Mouse (Mus musculus) erythroid progenitor cell, adult 5-6 weeks (primary cell): ENCODE data around the gene E2f8. TPM values are rescaled to one million over a fixed set of nuclear protein-coding genes. Genes with fewer than 3 reads are reported as not detected.

Experiments
- ATAC-seq: replicated peaks from 2 replicates; pipeline ENCODE4 v1.8.0; 2016; ENCODE audit warnings: moderate number of reproducible peaks, mild to moderate bottlenecking, moderate TSS enrichment, inconsistent platforms; ENCODE audit not compliant: poor library complexity, low FRiP score, severe bottlenecking
- total RNA-seq, 2 experiments: library from RNA; stranded (forward) in 1 of 2; stranded (reverse) in 1 of 2; fragments of 150-400 nt in 1 of 2; fragments of 186-747, 209-891 nt in 1 of 2; gene quantifications; 2 replicates each; pipeline versions ENCODE4 v1.2.3 to v1.2.4; 2015 to 2017; ENCODE audit warnings: low replicate concordance in 2 of 2

E2f8 gene
- total RNA-seq, 2 experiments from 2014 or later = 278 to 438 TPM

DNA sequence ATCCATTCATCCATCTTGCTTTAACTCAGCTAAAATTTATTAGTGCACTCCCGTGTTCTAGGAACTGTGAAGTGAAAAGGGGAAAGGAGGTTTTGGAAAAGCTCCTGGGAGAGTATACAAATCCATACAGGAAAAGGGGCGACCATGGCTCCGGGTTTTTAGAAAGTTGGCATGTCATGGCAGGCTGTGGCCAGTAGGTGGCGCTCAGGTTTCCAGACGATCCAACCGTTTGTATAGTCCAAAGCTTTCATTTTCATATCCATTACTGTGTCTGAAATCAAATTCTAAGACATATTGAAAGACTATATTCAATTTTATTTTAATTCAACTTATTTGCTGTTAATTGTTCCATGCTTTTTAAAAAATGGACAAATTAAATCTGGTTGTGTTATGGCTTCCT is 12.8 kb upstream of the E2f8 start:
- peak; percentile 72 for ATAC-seq

DNA sequence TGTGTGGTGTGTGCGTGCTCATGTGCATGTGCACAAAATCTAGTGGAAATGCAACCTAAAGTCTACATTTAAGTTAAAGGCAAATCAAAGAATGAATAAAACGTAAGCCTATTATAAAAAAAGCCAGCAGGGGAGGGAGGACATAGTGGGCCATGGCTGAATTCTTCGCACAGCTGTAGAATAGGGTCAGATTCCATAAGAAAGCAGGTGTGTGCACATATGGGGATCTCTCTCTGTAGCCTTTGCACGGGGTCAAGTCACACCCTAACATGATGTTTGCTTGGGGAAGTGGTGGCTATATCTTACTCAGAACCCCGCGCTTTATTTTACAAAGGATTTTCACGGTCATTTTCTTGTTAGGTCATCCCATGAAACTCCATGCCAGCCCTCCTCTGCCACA is 11.7 kb upstream of the E2f8 start:
- no peak for ATAC-seq

DNA sequence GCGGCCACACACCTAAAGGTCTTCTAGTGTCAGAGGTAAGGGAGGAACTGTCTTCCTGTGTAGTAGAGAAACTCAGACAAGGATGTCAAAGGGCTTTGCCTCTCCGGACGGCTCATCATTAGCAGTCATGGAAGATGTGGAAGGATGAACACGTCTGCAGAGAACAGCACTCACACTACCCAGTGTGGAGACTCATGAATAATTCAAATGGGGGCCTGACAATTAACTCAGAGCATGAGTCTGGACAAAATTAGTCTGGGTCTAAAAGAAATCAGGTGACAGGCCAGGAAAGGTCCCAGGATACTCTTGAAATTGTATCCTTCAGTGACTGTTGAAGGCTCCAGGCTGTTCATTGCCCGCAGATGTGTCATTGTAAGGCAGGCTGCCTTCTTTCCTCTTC is 9.6 kb upstream of the E2f8 start:
- ATAC-seq = no peak

DNA sequence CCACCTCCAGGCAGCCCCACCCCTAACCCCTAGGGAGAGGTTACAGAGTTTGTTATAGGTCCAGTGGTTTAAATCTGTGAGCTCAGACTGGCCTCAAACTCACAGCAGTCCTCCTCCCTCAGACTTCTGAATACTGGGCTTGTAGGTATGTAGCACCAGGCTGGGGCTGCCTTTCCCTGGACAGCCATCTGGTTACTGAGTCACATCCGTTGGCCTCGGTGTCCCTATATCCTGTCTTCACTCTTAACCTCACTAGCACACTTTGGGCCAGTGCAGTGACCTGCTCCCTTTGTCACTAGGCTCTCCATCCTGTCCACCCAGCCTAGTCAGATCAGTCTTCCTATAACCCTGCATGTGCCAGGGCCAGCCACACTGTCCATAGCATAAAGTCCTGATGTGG is 7.4 kb upstream of the E2f8 start:
- ATAC-seq = no peak

DNA sequence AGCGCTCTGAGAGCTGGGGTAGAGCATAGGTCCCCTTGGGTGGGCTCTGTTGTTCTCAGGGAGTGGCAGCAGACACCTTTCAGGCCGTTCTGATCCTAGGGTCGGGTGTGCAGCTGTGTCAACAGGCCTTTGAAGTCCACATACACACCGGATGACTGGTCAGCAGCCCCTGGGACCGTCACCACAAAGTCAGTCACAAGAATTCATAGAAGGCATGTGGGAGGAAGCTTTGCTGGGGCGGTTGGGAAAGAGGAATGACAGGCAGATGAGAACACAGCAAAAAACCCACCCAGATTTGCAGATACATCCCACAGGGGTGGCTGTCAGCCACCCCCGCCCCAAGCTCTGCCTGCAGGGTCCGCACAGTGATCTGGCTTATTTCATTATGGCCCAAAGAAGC is 6.6 kb upstream of the E2f8 start:
- ATAC-seq = no peak

DNA sequence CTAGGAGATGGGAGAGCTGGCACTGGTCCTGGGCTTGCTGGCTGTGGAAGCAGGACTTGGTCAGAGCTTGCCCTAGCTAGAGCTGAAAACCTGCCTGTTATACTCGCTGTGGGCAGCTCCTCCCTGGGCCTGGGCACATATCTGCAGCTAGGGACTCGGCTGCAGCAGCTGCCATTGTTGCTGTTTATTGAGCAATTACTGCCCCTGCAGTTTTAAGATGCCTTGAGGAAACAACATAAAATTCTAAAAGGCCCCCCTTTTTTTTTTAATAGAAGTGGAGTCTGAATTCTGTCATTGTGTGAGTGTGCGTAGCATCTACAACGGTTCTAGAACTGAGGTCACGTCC is 2.8 kb upstream of the E2f8 start:
- ATAC-seq = no peak

DNA sequence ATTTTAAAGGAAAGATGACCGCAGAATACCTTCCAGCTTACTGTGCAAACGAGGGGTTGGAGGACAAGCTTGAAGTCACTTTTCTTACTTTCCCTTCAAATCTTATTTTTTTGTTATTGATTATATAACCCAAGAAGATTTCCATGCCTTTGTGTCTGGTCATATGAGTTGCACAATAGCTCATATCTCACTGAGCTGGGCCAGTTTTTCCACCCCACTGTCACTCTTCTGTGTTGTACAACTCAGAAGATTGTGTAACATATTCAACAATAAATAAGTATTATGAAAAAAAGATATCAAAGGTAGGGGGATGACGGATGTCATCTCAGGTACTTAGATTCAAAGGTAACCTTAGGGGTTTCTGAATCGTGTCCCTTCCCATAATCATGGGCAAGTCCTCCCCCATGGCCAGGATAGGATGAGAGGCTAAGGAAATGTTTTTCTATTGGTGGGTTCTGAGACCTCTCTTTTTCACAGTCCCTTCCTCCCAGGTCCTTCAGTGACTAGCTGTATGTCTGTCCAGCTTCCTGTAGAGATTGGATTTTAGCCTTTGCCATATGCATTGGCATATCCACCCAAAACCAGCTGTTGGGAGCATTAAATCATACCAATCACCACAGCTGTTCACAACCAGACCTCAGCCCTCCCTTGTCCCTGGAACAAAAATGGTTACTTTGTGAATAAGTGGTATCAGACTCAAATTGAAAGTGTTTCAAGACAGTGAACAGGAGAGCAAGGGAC is 2.3 kb upstream of the E2f8 start:
- ATAC-seq = no peak

DNA sequence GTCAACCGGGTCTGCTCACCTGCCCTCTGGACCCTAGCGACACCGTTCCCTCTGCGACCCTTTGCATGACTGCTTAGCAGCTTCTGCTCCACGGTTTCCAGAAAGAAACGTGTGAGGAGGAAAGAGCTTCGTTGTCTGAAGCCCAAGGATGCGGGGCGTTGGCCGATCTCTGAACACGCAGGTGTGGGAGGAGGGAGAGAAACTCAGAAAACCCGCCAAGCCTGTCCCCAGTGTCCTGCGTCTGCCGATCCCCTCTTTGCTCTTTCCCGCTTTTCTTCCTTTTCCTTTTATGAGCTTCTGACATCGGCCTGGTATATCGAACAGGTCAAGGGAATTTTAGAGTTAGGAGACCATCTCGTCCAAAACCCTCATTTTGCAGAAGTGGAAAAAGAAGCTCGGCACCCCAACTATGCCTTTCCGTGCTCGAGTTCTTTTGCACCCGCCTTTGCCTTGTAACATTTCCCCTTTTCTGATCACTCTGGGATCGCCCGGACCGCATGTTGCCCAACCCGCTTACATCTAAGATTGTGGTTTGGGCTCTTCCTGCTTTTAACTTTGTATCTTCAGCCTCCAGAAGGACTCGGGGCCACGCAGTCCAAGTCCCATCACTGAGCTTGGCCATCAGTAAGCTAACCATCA is 694 bp upstream of the E2f8 start:
- ATAC-seq = peak; percentile 55

DNA sequence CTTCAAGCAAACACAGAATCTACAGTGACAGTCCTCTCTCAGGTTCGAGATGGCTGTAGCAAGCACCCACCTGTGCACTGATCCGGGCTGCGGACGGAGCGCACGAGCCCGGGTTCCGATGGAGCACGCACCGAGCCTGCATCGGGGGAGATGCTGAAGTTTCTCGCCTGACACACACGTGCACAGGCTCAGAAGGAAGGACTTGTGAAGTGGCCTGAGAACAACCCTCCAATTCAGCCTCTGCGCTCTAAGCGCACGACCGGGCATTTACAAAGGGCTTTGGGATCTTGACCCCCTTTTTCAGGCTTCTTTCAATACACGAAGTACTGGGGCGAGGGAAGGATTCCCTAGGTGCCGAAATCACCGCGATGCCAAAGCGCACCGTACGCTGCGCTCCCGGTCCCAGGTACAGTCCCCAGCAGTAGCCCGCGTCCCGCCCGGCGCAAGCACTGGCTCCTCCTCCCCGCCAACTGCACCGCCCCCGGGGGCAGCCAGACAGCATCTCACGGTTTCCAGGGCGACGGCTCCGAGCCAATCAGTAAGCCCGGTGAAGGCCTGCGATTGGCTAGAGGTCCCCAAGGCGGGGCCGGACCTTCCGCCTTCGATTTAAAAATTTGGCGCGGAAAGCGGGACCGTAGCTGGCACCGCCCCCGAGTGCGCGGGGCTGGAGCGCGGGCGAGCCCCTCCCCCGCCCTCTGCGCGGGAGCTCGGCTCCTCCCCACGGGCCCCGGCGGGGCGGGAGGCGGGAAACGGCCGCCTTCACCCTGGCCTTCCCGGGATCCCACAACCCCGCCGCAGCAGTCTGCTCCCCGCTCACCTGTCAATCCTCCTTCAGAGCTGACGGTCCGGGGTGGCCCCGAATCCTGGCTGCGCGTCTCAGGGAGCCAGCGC is 560 bp downstream of the E2f8 start:
- peak; percentile 87 for ATAC-seq

DNA sequence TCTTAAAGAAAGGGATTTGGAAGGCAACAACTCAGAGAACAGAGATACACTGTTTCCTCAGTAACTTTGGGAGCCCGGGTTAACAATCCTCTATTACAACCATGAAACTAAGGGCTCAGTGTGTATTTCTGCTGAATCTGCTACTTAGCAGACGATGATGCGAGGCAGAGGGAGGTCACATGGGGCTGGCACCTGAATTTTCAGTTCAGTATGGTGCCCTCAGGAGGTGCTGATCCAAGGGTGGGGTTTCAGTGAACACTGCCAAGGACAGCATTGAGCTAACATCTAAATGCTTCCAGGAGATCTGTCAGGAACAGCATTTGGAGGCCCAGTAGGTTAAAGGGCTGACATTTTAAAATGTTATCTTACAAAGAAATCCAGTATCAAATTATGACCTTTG is 1.8 kb downstream of the E2f8 start:
- peak; percentile 25 for ATAC-seq

DNA sequence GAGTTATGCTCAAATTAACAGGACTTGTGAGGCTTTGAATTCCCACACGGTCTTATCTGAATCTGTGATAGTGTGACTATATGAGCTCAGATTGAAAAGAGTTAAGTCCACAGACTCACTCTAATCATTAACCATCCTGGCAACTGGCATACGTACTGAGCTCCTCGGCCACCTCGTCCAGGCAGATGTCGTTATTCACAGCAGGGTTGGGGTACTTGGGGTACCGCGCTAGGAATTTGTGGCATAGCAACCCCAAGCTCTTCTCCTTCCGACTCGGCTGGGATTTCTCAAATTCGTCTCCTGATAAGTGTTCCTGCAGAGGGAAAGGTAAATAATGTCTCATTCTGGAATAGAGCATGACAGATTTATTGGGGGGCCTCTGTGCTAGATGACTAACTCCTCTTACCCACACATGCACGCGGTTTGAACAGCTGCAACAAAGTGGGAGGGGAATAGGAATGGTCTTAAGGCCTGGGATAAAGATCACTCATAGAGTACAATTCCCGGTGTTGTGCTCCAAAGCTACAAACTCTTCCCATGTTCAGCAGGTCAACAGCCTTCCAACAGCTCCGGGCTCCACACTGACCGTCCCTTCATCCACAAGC is 3.5 kb downstream of the E2f8 start:
- no peak for ATAC-seq

DNA sequence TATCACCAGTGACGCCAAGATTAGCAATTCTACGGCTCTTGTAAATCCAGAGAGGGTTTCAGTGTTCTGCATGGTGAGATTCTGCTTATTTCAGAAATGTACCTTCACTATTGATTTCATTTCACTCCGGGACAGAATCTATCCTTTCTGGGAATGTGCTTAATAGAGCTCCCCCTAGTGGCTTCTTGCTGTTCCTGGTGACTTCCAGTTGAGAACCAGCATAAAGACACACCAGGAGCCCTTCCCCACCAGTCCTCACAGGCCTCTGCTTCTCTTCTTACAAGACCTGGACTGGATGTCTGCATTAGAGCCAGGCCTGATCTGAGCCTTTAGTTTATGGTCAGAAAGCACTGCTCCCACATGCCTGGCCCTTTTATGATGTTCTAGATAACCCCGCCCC is 4.9 kb downstream of the E2f8 start:
- ATAC-seq = no peak

DNA sequence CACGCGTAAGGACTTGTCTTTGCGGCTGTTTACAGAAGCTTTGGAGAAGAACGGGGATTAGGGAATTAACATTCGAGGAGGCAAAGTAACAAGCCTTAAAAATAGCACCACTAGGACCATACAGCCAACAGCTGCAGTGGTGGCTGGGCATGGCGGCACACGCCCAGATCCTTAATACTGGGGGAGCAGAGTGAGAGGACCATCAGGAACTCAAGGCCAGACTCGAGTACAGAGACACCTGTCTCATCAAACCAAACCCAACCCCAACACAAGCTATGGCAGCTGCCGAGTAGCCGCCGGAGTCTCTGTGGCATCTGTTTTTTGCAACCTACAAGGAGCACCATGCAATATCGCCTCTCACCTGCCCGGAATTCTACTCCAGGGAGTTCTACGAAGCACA is 6.3 kb downstream of the E2f8 start:
- ATAC-seq = no peak

DNA sequence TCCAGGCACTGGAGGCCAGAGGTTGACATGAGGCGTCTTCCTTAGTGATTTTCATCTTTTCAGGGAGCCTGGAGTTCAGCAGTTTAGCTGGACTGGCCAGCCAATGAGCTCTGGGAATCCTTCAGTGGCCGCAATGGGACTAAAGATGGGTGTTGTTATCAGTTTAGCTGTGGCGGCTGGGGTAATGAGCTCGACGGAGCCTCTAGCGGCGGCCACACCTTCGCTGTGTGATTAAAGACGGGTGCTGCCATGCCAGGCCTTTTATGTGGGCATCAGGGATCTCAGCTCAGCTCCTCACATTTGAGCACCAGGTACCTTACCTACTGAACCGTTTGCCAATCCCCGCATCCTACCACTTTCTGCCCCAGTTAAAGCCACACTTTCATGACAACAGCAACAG is 10.1 kb downstream of the E2f8 start:
- ATAC-seq = peak; percentile 67

DNA sequence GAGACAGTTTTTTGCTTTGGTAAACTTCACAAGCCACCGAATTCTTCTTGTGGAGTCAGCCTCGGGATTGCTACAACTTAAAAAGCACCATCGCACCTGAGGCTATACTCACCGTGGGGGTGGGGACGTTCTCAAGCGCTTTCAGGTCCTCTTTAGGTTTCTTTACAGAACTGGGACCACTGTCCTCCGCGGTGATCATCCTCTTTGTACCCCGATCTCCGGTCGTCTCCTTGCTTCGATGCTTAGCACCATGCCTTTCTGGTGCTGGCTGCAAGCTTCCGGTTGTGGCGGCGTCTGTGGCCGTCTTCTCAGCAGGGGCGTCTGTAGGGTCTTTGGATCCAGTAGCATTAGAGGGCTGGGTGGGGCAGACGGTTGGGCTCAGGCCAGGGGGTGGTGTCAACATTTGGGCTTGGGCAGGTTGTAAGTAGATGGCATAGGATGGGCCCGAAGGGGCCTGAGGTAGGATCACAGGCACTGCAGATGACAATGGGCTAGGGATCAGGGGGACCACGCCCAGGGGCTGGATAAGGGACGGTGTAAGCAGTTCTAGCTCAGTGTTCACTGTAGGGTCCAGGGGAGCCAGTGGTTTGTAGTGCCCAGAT is 10.7 kb downstream of the E2f8 start:
- no peak for ATAC-seq

DNA sequence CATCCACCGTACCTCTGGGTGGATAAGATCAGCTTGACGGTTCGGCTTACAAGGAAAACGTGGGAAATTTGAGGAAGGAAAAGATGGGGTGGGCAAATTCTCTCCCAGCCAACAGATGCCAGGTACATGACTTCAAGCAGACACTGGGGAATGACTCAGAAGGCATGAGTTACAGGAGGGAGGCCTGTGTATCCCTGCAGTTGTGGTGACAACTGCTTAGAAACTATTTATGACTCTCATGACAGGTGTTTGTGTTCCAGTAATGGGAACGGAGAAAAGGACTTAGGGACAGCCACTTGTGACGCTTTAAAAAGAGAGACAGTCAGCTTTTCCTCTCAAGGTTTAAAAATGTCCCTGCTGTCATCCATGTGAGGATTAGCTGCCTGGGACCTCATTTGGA is 11.3 kb downstream of the E2f8 start:
- ATAC-seq = no peak

DNA sequence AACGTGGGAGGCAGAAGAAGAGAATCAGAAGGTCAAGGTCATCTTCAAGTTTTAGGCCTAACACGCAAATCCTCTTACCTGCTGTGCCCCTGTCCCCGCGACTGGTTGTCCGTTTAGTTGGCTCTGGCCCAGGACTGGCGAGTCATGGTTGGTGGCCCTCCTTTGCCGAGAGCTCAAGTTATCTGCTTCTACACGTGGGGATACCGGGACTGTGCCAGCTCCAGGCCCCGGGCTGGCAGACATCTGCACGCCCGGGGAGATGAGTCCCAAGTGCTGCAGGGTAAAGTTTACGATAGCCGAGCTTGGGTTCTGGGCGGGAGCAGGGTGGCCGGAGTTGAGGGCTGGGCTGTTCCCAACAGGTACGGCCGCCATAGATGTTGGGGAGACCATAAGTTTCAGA is 13.8 kb downstream of the E2f8 start:
- ATAC-seq = 0 out of 2 replicates have a peak, but pooled peaks have one; percentile 23

DNA sequence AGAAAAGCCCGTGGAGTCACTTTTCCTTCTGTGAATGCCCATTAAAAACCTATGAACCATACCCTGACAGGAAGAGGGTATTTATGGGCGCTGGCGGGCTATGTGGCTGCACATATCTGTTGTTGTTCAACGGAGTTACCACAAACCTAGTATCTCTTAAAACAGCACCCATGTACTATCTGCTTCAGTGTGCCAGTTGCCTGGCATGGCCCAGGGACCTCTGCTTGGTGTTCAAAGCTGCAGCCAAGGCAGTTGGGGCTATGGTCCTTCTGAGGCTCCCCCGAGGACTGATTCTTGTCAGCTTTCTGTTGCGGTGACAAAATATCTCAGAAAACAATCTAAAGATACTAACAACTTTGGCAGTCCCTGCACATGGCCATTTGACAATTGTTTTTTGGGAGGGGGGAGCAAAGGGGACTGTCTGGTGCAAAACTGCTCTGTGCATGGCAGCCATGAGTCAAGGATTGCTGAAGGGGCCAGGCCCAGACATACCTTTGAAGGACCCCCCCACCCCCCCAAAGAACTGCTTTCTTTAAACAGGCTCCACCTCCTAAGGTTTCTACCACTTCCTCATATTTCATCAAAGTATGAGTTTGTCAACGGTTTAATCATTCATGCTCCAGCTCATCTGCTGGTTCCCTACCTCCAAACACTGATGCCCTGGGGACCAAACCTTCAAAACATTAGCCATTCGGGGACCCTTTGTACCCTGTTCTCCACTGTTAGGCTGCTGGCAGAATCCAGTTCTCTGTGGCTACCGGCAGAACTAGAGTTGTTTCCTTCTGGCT is 16.5 kb downstream of the E2f8 start:
- ATAC-seq = no peak

DNA sequence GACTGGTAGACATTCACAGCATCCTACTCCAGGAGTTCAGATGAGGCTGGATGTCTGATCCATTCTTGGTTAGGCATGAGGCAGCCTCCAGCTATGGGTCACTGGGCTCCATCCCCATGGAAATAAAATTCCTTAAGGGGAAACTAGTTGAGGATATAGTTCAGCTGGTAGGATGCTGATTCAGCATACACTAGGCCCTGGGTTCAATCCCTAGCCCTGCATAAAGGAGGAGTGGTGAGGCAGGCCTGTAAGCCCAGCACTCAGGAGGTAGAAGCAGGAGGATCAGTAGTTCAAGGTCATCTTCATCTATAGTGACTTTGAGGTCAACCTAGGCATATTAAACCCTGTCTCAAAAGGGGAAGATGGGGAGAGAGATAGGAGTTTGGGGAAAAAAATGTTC is 17.2 kb downstream of the E2f8 start:
- ATAC-seq = no peak
